In genomic region chr10:84449733-84450132, GRCm38 (mm10) we compare ENCODE assay signal across 14 mouse cellular contexts. TPM values are rescaled to one million over a fixed set of nuclear protein-coding genes. Genes with fewer than 3 reads are reported as not detected.
DNase-seq lines count a peak whose midpoint lies in the region; ATAC-seq and TF ChIP-seq lines count a peak whose summit lies in the region.
"Had no signal": no experiment of that assay in that cellular context is flagged by ENCODE, and none has a peak within 500 bp of the region (broad histone marks: within the 10 kb centered on the region; RNA-seq: fewer than 3 reads in every experiment).

No protein-coding gene starts in this region.

- DNase-seq in forebrain, postnatal 0 days: no peak
- no peak for DNase-seq in hindbrain, embryonic 10.5 days (ENCODE audit: low spot score)
- no peak for DNase-seq in hindbrain, embryonic 14.5 days (ENCODE audit: low spot score)
- no peak for DNase-seq in neural tube, embryonic 10.5 days (ENCODE audit: extremely low spot score, low spot score)
- DNase-seq in yolk sac, embryonic 10.5 days (ENCODE audit: low spot score): no peak
- no peak for DNase-seq in cerebellum, adult 11-12 months
- DNase-seq: cerebellum, postnatal 25 days; thymus, postnatal 25 days had no signal

- H3K4me2 ChIP-seq in forebrain, embryonic 13.5 days: no peak overlapping the region
- no peak overlapping the region for H3K4me2 ChIP-seq in forebrain, postnatal 0 days (ENCODE audit: low read depth)
- no peak overlapping the region for H3K4me2 ChIP-seq in hindbrain, embryonic 14.5 days (replicated peaks)
- no peak overlapping the region for H3K4me2 ChIP-seq in neural tube, embryonic 14.5 days (ENCODE audit: low read depth, low read length)
- H3K4me2 ChIP-seq: liver, embryonic 11.5 days had no signal

- H3K4me1 ChIP-seq in forebrain, embryonic 13.5 days: peaks cover 8% of the 10 kb centered on the region
- H3K4me1 ChIP-seq in forebrain, postnatal 0 days (ENCODE audit: insufficient read depth): no peaks in the 10 kb centered on the region
- peaks cover 68% of the 10 kb centered on the region for H3K4me1 ChIP-seq in hindbrain, embryonic 10.5 days (replicated peaks)
- H3K4me1 ChIP-seq in hindbrain, embryonic 14.5 days (replicated peaks; ENCODE audit: control insufficient read depth, insufficient read depth, low read length): peaks cover 9% of the 10 kb centered on the region; the same call in 1 of the 2 replicates
- no peaks in the 10 kb centered on the region for H3K4me1 ChIP-seq in neural tube, embryonic 14.5 days (ENCODE audit: control insufficient read depth, insufficient read depth, low read length)
- H3K4me1 ChIP-seq: megakaryocyte, embryonic 14.5 days had no signal

- no peak overlapping the region for H3K27ac ChIP-seq in forebrain, embryonic 13.5 days
- no peak overlapping the region for H3K27ac ChIP-seq in forebrain, postnatal 0 days (ENCODE audit: low read depth, low read length)
- H3K27ac ChIP-seq in hindbrain, embryonic 10.5 days: peak overlapping the region; percentile 54; the same call in 1 of the 2 replicates
- no peak overlapping the region for H3K27ac ChIP-seq in hindbrain, embryonic 14.5 days
- no peak overlapping the region for H3K27ac ChIP-seq in neural tube, embryonic 14.5 days (ENCODE audit: low read depth, low read length)
- H3K27ac ChIP-seq: stomach, postnatal 0 days had no signal

- H3K4me3 ChIP-seq in forebrain, embryonic 13.5 days: no peak overlapping the region
- H3K4me3 ChIP-seq in forebrain, postnatal 0 days (ENCODE audit: low read depth, low read length): no peak overlapping the region
- H3K4me3 ChIP-seq in hindbrain, embryonic 10.5 days: no peak overlapping the region
- no peak overlapping the region for H3K4me3 ChIP-seq in hindbrain, embryonic 14.5 days (replicated peaks; ENCODE audit: low read length)
- H3K4me3 ChIP-seq in neural tube, embryonic 14.5 days (ENCODE audit: low read depth, low read length): no peak overlapping the region
- H3K4me3 ChIP-seq: megakaryocyte, embryonic 14.5 days had no signal

- no peak for TF ChIP-seq CTCF in forebrain, postnatal 0 days (IDR thresholded peaks at IDR 0.05; ENCODE audit: low read depth)

- H3K27me3 ChIP-seq in forebrain, embryonic 13.5 days: no peaks in the 10 kb centered on the region
- H3K27me3 ChIP-seq in forebrain, postnatal 0 days (ENCODE audit: insufficient read depth, low read length): no peaks in the 10 kb centered on the region
- no peaks in the 10 kb centered on the region for H3K27me3 ChIP-seq in hindbrain, embryonic 10.5 days (ENCODE audit: insufficient read depth, poor library complexity, severe bottlenecking)
- H3K27me3 ChIP-seq in hindbrain, embryonic 14.5 days (ENCODE audit: control insufficient read depth, insufficient read depth, low read length): no peaks in the 10 kb centered on the region
- H3K27me3 ChIP-seq in neural tube, embryonic 14.5 days (ENCODE audit: control insufficient read depth, insufficient read depth, low read length): no peaks in the 10 kb centered on the region
- H3K27me3 ChIP-seq: Patski had no signal

- H3K9me3 ChIP-seq in forebrain, embryonic 13.5 days (replicated peaks): no peaks in the 10 kb centered on the region
- H3K9me3 ChIP-seq in forebrain, postnatal 0 days (ENCODE audit: low read length): no peaks in the 10 kb centered on the region
- H3K9me3 ChIP-seq in hindbrain, embryonic 10.5 days: no peaks in the 10 kb centered on the region
- H3K9me3 ChIP-seq in hindbrain, embryonic 14.5 days (ENCODE audit: control insufficient read depth, low read length): no peaks in the 10 kb centered on the region
- no peaks in the 10 kb centered on the region for H3K9me3 ChIP-seq in neural tube, embryonic 14.5 days (ENCODE audit: control insufficient read depth, low read length)
- H3K9me3 ChIP-seq: megakaryocyte, embryonic 14.5 days had no signal

- no peaks in the 10 kb centered on the region for H3K36me3 ChIP-seq in forebrain, embryonic 13.5 days (ENCODE audit: poor library complexity, severe bottlenecking)
- H3K36me3 ChIP-seq in forebrain, postnatal 0 days (ENCODE audit: insufficient read depth): no peaks in the 10 kb centered on the region
- H3K36me3 ChIP-seq in hindbrain, embryonic 10.5 days: no peaks in the 10 kb centered on the region
- no peaks in the 10 kb centered on the region for H3K36me3 ChIP-seq in hindbrain, embryonic 14.5 days (replicated peaks; ENCODE audit: control insufficient read depth, insufficient read depth)
- no peaks in the 10 kb centered on the region for H3K36me3 ChIP-seq in neural tube, embryonic 14.5 days (ENCODE audit: control insufficient read depth, insufficient read depth, low read length)

- WGBS in forebrain, embryonic 13.5 days: 80% methylated on average over 8 of the region's 8 CpGs
- 86% methylated on average over 8 of the region's 8 CpGs for WGBS in forebrain, postnatal 0 days
- 74% methylated on average over 8 of the region's 8 CpGs for WGBS in hindbrain, embryonic 10.5 days
- 77% methylated on average over 8 of the region's 8 CpGs for WGBS in hindbrain, embryonic 14.5 days
- WGBS in neural tube, embryonic 14.5 days: 80% methylated on average over 8 of the region's 8 CpGs

- ATAC-seq in forebrain, embryonic 13.5 days: no peak
- ATAC-seq in forebrain, postnatal 0 days: no peak
- ATAC-seq in hindbrain, embryonic 14.5 days (ENCODE audit: low FRiP score): no peak
- ATAC-seq in neural tube, embryonic 14.5 days (ENCODE audit: low read depth): 0 out of 2 replicates have a peak, but pooled peaks have one; percentile 15
- ATAC-seq: Patski had no signal

- peak overlapping the region; percentile 26; the same call in 1 of the 2 replicates for H3K9ac ChIP-seq in forebrain, embryonic 13.5 days
- no peak overlapping the region for H3K9ac ChIP-seq in forebrain, postnatal 0 days
- H3K9ac ChIP-seq in hindbrain, embryonic 14.5 days: no peak overlapping the region
- H3K9ac ChIP-seq in neural tube, embryonic 14.5 days (replicated peaks; ENCODE audit: low read depth, low read length): no peak overlapping the region

RNA-seq across cellular contexts. Expression of gene Nuak1, which starts 9.3 kb away (rescaled TPM):
- 5.3 and 7.4 TPM in 2 replicates for polyA plus RNA-seq in forebrain, embryonic 13.5 days (2015; fragmentation: Nextera tagmentation; extraction: Ambion mirVana)
- total RNA-seq in forebrain, postnatal 0 days (2014; rRNA removed): 25.9 and 28.7 TPM in 2 replicates
- 3.7 and 4.0 TPM in 2 replicates for polyA plus RNA-seq in forebrain, postnatal 0 days (2015; fragmentation: Nextera tagmentation; extraction: Ambion mirVana)
- 3.1 and 3.7 TPM in 2 replicates for polyA plus RNA-seq in hindbrain, embryonic 10.5 days (2016; fragmentation: Nextera tagmentation; extraction: Ambion mirVana)
- 4.9 TPM in 2 replicates for polyA plus RNA-seq in hindbrain, embryonic 14.5 days (2014; fragmentation: Nextera tagmentation; extraction: Ambion mirVana)
- polyA plus RNA-seq in neural tube, embryonic 14.5 days (2014; fragmentation: Nextera tagmentation; extraction: Ambion mirVana): 3.9 and 4.9 TPM in 2 replicates
